Mouse (Mus musculus) hindbrain, embryonic 12.5 days (tissue): Measurements from ENCODE around the gene Cdk5r2. TPM values are rescaled to one million over a fixed set of nuclear protein-coding genes. Genes with fewer than 3 reads are reported as not detected.
A peak's percentile ranks its signal among the peaks of the same experiment; 100 is the strongest.

ENCODE experiments used
- ATAC-seq: fragments of 200-750 bp; cut with Nextera tagmentation; 2 replicates; pipeline ENCODE4 v1.8.0; 2017; ENCODE audit warnings: moderate TSS enrichment; ENCODE audit not compliant: low FRiP score
- H3K27ac ChIP-seq: fragments of 300-500 bp; sonication (generic); 2 replicates; pipeline ENCODE4 v1.5.1; 2016; ENCODE audit warnings: mild to moderate bottlenecking
- H3K27me3 ChIP-seq: fragments of 300-500 bp; sonication (generic); 2 replicates; pipeline ENCODE4 v1.6.1; 2016; ENCODE audit warnings: mild to moderate bottlenecking
- H3K36me3 ChIP-seq: fragments of 300-500 bp; sonication (generic); 2 replicates; pipeline ENCODE4 v1.6.1; 2016; ENCODE audit warnings: mild to moderate bottlenecking
- H3K4me1 ChIP-seq: fragments of 300-500 bp; sonication (generic); 2 replicates; pipeline ENCODE4 v1.6.1; 2016
- H3K4me2 ChIP-seq: fragments of 300-500 bp; sonication (generic); replicated peaks from 2 replicates; pipeline ENCODE4 v1.6.1; 2016; ENCODE audit warnings: mild to moderate bottlenecking
- H3K4me3 ChIP-seq: fragments of 300-500 bp; sonication (generic); 2 replicates; pipeline ENCODE4 v1.5.1; 2016; ENCODE audit warnings: mild to moderate bottlenecking
- H3K9ac ChIP-seq: fragments of 300-500 bp; sonication (generic); 2 replicates; pipeline ENCODE4 v1.6.1; 2016; ENCODE audit warnings: mild to moderate bottlenecking, moderate library complexity
- H3K9me3 ChIP-seq: fragments of 300-500 bp; sonication (generic); replicated peaks from 2 replicates; pipeline ENCODE4 v1.6.1; 2016; ENCODE audit warnings: mild to moderate bottlenecking
- WGBS: fragments of 180-500 bp; shearing (Covaris S2); methylation state at CpG from one replicate; pipeline ENCODE4 v1.1.7; 2016; 5-methylcytosine and 5-hydroxymethylcytosine counted together
- microRNA counts: library from miRNA; unstranded; fragments of <30 nt; microRNA quantifications from one replicate; lab custom pipeline; 2017
- microRNA-seq: library from miRNA; unstranded; fragments of <30 nt; microRNA quantifications from one replicate; pipeline ENCODE4, GENCODE M21; 2017
- polyA plus RNA-seq: library from polyadenylated mRNA; unstranded; fragments of >200 nt; fragmentation: Nextera tagmentation; extraction: Ambion mirVana; gene quantifications from 2 replicates; pipeline ENCODE4 v1.2.1, GENCODE M21; 2016

The Cdk5r2 gene
- polyA plus RNA-seq, 1 experiment from 2014 or later: 6.9 TPM

GRCm38 (mm10) chr1:74900341-74901285 lies 45.9 kb downstream of the Cdk5r2 start:
- H3K4me3 ChIP-seq: peak overlapping the region; percentile 35
- H3K27me3 ChIP-seq: peaks cover 96% of the 10 kb centered on the region
- H3K27ac ChIP-seq: no peak overlapping the region
- no peak for ATAC-seq
- no peaks in the 10 kb centered on the region for H3K36me3 ChIP-seq
- H3K4me1 ChIP-seq: peaks cover 33% of the 10 kb centered on the region
- 0% methylated on average over 59 of the region's 66 CpGs for WGBS
- H3K9ac ChIP-seq: peak overlapping the region; percentile 43
- H3K9me3 ChIP-seq: no peaks in the 10 kb centered on the region
- H3K4me2 ChIP-seq: peak overlapping the region; percentile 63

GRCm38 (mm10) chr1:74901686-74902085 lies 47.0 kb downstream of the Cdk5r2 start:
- Histone ChIP-seq H3K27me3 (peaks cover 88% of the 10 kb centered on the region), H3K4me2 (no peak overlapping the region), H3K36me3 (no peaks in the 10 kb centered on the region), H3K4me3 (no peak overlapping the region), H3K9me3 (no peaks in the 10 kb centered on the region), H3K4me1 (peaks cover 24% of the 10 kb centered on the region), H3K9ac (no peak overlapping the region), H3K27ac (no peak overlapping the region)
- no peak for ATAC-seq
- WGBS: 0% methylated on average over 3 of the region's 3 CpGs

GRCm38 (mm10) chr1:74902191-74902590 lies 47.5 kb downstream of the Cdk5r2 start:
- no peak for ATAC-seq
- WGBS: 30% methylated on average over 6 of the region's 6 CpGs
- Histone ChIP-seq H3K36me3 (no peaks in the 10 kb centered on the region), H3K27ac (no peak overlapping the region), H3K4me2 (no peak overlapping the region), H3K27me3 (peaks cover 83% of the 10 kb centered on the region), H3K4me1 (peaks cover 24% of the 10 kb centered on the region), H3K9me3 (no peaks in the 10 kb centered on the region), H3K9ac (no peak overlapping the region), H3K4me3 (no peak overlapping the region)

MicroRNAs within 50 kb of the gene (microRNA counts, 519-probe panel; counts per million panel counts)
- 4,127 counts per million, percentile 83 among the panel's probes with 10 or more counts for microRNA mmu-miR-375 (lab: Ali Mortazavi, UCI)

Small RNAs within 50 kb of the gene (microRNA-seq; reads per million reads assigned to microRNA genes)
- 1,476 reads per million, percentile 78 among the genes with 10 or more reads in this experiment for gene Mir375

Other genes with a start within 250 kb of the Cdk5r2 start
- gene Ttll4, start 193.2 kb upstream of the Cdk5r2 start, polyA plus RNA-seq: 27.1 and 36.5 TPM in 2 replicates
- gene Cyp27a1, start 141.4 kb upstream of the Cdk5r2 start, polyA plus RNA-seq: 3.2 and 4.6 TPM in 2 replicates
- 0.21 and 0.38 TPM in 2 replicates for gene Prkag3, start 105.7 kb upstream of the Cdk5r2 start, polyA plus RNA-seq
- gene Wnt6, start 83.0 kb upstream of the Cdk5r2 start, polyA plus RNA-seq: 9.6 and 11.4 TPM in 2 replicates
- gene Wnt10a, start 63.4 kb upstream of the Cdk5r2 start, polyA plus RNA-seq: 1.2 and 2.3 TPM in 2 replicates
- gene Fev, start 30.5 kb downstream of the Cdk5r2 start, polyA plus RNA-seq: 7.0 and 7.6 TPM in 2 replicates
- 1.6 and 2.8 TPM in 2 replicates for gene Cryba2, start 38.2 kb downstream of the Cdk5r2 start, polyA plus RNA-seq
- 0.85 and 1.9 TPM in 2 replicates for gene Cfap65, start 80.7 kb downstream of the Cdk5r2 start, polyA plus RNA-seq
- 0.14 and 0.83 TPM in 2 replicates for gene Ihh, start 96.7 kb downstream of the Cdk5r2 start, polyA plus RNA-seq